9 mouse cellular contexts compared by ENCODE assay signal in genomic region chr2:84429724-84430123, GRCm38 (mm10). TPM values are rescaled to one million over a fixed set of nuclear protein-coding genes. Genes with fewer than 3 reads are reported as not detected.
DNase-seq lines count a peak whose midpoint lies in the region; ATAC-seq and TF ChIP-seq lines count a peak whose summit lies in the region.
"Had no signal": no experiment of that assay in that cellular context is flagged by ENCODE, and none has a peak within 500 bp of the region (broad histone marks: within the 10 kb centered on the region; RNA-seq: fewer than 3 reads in every experiment).

No protein-coding gene starts in this region.

- peak; percentile 54 for DNase-seq in layer of hippocampus, adult 11-12 months (ENCODE audit: low spot score)
- DNase-seq in layer of hippocampus, adult 8-10 months (ENCODE audit: low spot score in 2 of 2), result no peak
- DNase-seq in ES-E14 (ENCODE audit: low read depth, low spot score), result peak; percentile 28
- peak; percentile 84 for DNase-seq in brain, adult 2 months (ENCODE audit: low read depth, low spot score)
- DNase-seq in right cerebral cortex, postnatal 4 days, result no peak

- no peak overlapping the region for H3K4me2 ChIP-seq in hindbrain, embryonic 15.5 days
- H3K4me2 ChIP-seq in midbrain, embryonic 12.5 days (replicated peaks), result no peak overlapping the region

- no peak overlapping the region for H3K4me3 ChIP-seq in ES-E14 (ENCODE audit: insufficient read depth in 1 of 2, low read depth in 1 of 2, low read length in 2 of 2, poor library complexity in 1 of 2, severe bottlenecking in 1 of 2)
- H3K4me3 ChIP-seq in hindbrain, embryonic 15.5 days, result no peak overlapping the region
- no peak overlapping the region for H3K4me3 ChIP-seq in midbrain, embryonic 12.5 days
- H3K4me3 ChIP-seq: erythroblast, embryonic 14.5 days had no signal

- H3K4me1 ChIP-seq in ES-E14 (ENCODE audit: control insufficient read depth in 2 of 2, insufficient read depth in 2 of 2, low read length in 2 of 2, poor library complexity in 1 of 2), result no peaks in the 10 kb centered on the region
- H3K4me1 ChIP-seq in hindbrain, embryonic 15.5 days (replicated peaks), result peaks cover 5% of the 10 kb centered on the region; the same call in 1 of the 2 replicates
- H3K4me1 ChIP-seq in midbrain, embryonic 12.5 days, result peaks cover 5% of the 10 kb centered on the region; the same call in 1 of the 2 replicates

- H3K9me3 ChIP-seq in ES-E14 (ENCODE audit: control insufficient read depth, insufficient read depth, low read depth, low read length), result no peaks in the 10 kb centered on the region
- H3K9me3 ChIP-seq in hindbrain, embryonic 15.5 days, result no peaks in the 10 kb centered on the region
- no peaks in the 10 kb centered on the region for H3K9me3 ChIP-seq in midbrain, embryonic 12.5 days

- H3K27me3 ChIP-seq in hindbrain, embryonic 15.5 days, result no peaks in the 10 kb centered on the region
- no peaks in the 10 kb centered on the region for H3K27me3 ChIP-seq in midbrain, embryonic 12.5 days

- peak; percentile 77 for ATAC-seq in hindbrain, embryonic 15.5 days (ENCODE audit: low FRiP score, low read depth)
- peak; percentile 25; the same call in 1 of the 2 replicates for ATAC-seq in midbrain, embryonic 12.5 days (ENCODE audit: low FRiP score, low read depth)

- H3K27ac ChIP-seq in ES-E14 (ENCODE audit: insufficient read depth, low read depth, low read length, poor library complexity, severe bottlenecking), result no peak overlapping the region
- no peak overlapping the region for H3K27ac ChIP-seq in hindbrain, embryonic 15.5 days (replicated peaks)
- no peak overlapping the region for H3K27ac ChIP-seq in midbrain, embryonic 12.5 days (replicated peaks)
- H3K27ac ChIP-seq: macrophage had no signal

- H3K9ac ChIP-seq in ES-E14 (ENCODE audit: insufficient read depth, low read depth, low read length, poor library complexity, severe bottlenecking), result no peak overlapping the region
- no peak overlapping the region for H3K9ac ChIP-seq in hindbrain, embryonic 15.5 days
- no peak overlapping the region for H3K9ac ChIP-seq in midbrain, embryonic 12.5 days (replicated peaks)

- 50% methylated on average over 11 of the region's 11 CpGs for WGBS in hindbrain, embryonic 15.5 days
- WGBS in midbrain, embryonic 12.5 days, result 58% methylated on average over 11 of the region's 11 CpGs

- in situ Hi-C loops in ES-E14 (cut with MboI; ENCODE audit: low sequenced_read_pairs in 2 of 2, unreplicated experiment in 2 of 2), result no loop called here

- no peaks in the 10 kb centered on the region for H3K36me3 ChIP-seq in ES-E14 (ENCODE audit: control insufficient read depth, insufficient read depth, low read length, poor library complexity, severe bottlenecking)
- H3K36me3 ChIP-seq in hindbrain, embryonic 15.5 days, result no peaks in the 10 kb centered on the region
- H3K36me3 ChIP-seq in midbrain, embryonic 12.5 days, result no peaks in the 10 kb centered on the region

TF ChIP-seq in ES-E14, 5 proteins besides CTCF, POLR2A, EP300 and RAD21:
- no peak for TF ChIP-seq CHD2 (IDR thresholded peaks at IDR 0.05; ENCODE audit: low read depth, low read length)
- TF ChIP-seq ZC3H11A (IDR thresholded peaks at IDR 0.05; ENCODE audit: borderline replicate concordance, low read depth, low read length), result peak; percentile 66; the same call in 1 of the 2 replicates
TF ChIP-seq in ES-E14: peak in this region for 1.

RNA-seq across cellular contexts. Expression of gene Calcrl, which starts 4.5 kb away (rescaled TPM):
- total RNA-seq in layer of hippocampus, adult 8-10 months (2022), result 10 to 100 TPM in 2 of 4 experiments, 1 to 10 TPM in 2; 9.6 to 12.6 (median 10.4) TPM
- 1.0 and 1.2 TPM in 2 replicates for total RNA-seq in ES-E14 (2012; rRNA removed)
- polyA plus RNA-seq in hindbrain, embryonic 15.5 days (2015; fragmentation: Nextera tagmentation; extraction: Ambion mirVana), result 12.1 and 15.2 TPM in 2 replicates
- polyA plus RNA-seq in midbrain, embryonic 12.5 days (2016; fragmentation: Nextera tagmentation; extraction: Ambion mirVana), result 11.5 and 12.5 TPM in 2 replicates
- polyA plus RNA-seq: erythroblast, embryonic 14.5 days had no signal

RNA-seq across cellular contexts. Expression of gene Tfpi, which starts 46.9 kb away (rescaled TPM):
- total RNA-seq in layer of hippocampus, adult 8-10 months (2022), result 1 to 10 TPM; 3.2 to 5.1 (median 4.4) TPM
- 80.4 and 110 TPM in 2 replicates for total RNA-seq in ES-E14 (2012; rRNA removed)
- polyA plus RNA-seq in hindbrain, embryonic 15.5 days (2015; fragmentation: Nextera tagmentation; extraction: Ambion mirVana), result 17.2 and 19.6 TPM in 2 replicates
- 15.2 and 21.4 TPM in 2 replicates for polyA plus RNA-seq in midbrain, embryonic 12.5 days (2016; fragmentation: Nextera tagmentation; extraction: Ambion mirVana)
- polyA plus RNA-seq: erythroblast, embryonic 14.5 days had no signal

Comparison
In these comparisons a context has a peak if more than half of its experiments do, and no peak if none do; other contexts are left out.
1. DNase-seq: peak in layer of hippocampus, adult 11-12 months (single experiment), ES-E14 (single experiment) and brain, adult 2 months (single experiment); none in layer of hippocampus, adult 8-10 months (0 of 2) and right cerebral cortex, postnatal 4 days (single experiment).
2. RNA of gene Tfpi, which starts 46.9 kb away (total RNA-seq): 80.4 to 110 TPM in ES-E14; 3.2 to 5.1 TPM in layer of hippocampus, adult 8-10 months; every median in the first group is over 10 times any median in the second.